Mouse (Mus musculus): ENCODE measurements around the gene Olfr307.
"Not testable (repeated sequence)": the region's sequence is repeated elsewhere in the genome, so short reads cannot be mapped to it uniquely, and the experiment has no call there.

Olfr307 gene

DNA sequence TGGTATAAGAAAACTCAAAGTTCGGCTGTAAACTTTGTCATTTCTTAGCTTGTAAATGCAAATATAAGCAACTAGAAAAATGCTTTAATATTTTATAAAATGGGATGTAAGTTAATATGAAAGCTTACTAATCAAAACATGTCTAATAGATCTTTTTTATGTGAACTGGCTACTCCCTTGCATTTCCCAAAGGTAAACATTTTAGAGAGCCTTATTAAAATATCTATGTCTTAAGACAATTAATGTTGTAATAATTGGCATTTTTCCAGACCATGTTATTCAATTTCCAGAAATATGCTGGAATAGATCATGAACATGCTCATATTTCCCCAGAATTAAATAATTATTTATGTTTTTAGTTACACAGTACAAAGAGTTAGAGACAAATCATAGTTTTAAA is at the start of gene Olfr307:
TSS of gene Olfr307 (minus strand) at position 101 of the 400 bp plus-strand sequence.
- DNase-seq (ENCODE audit: low read depth, low spot score), result no peak

DNA sequence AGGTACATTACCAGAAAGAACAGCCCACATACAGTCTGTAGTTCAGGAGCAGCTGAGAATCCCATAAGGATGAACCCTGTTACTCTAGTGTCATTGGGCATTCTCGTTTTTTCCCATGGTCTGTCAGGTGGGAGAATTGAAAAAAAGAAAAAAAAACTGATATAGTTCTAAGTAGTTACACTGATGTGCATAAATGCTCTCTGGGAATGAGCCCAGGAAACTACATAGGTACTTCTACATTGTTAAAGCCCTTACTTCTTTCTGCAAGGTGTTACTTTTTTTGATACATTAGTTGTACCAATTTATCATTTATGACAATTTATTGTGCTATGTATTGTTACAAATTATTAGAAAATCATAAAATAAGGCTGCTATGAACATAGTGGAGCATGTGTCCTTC is 49.2 kb upstream of the Olfr307 start, which contains the start of gene Olfr304:
TSS of gene Olfr304 (minus strand) at position 101 of the 400 bp plus-strand sequence.
- no peak for DNase-seq (ENCODE audit: low read depth, low spot score)

DNA sequence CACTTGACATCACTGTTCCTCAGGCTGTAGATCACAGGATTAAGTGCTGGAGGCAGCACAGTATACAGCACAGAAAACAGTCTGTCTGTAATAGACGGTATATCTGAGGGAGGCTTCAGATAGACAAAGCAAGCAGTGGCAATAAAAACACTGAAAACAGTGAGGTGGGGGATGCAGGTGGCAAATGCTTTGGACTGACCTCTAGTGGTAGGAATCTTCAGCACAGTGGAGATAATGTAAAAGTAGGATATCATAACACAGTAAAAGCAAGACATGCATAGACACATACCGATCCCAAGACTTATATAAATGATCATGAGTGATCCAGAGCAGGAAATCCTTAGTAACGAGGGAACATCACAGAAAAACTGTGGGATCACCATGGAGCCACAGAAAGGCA is 48.4 kb upstream of the Olfr307 start:
- no peak for DNase-seq (ENCODE audit: low read depth, low spot score)

DNA sequence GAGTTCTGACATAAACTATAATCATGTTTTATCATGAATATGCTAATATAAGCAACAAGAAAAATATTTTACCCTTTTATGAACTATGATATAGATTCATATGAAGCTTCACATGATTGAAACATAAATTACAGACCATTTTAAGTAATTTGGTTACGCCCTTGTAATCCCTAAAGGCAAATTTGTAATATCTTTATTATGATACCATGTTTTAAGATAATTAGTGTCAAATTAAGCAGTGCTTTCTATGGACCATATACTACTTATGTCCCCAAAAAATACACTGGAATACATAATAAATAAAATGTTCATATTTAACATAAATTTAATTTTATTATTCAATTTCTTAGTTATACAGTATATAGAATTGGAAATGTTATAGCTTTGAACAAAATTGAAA is 29.4 kb upstream of the Olfr307 start, which contains the start of gene Olfr305:
TSS of gene Olfr305 (minus strand) at position 101 of the 400 bp plus-strand sequence.
- DNase-seq (ENCODE audit: low read depth, low spot score), result no peak

DNA sequence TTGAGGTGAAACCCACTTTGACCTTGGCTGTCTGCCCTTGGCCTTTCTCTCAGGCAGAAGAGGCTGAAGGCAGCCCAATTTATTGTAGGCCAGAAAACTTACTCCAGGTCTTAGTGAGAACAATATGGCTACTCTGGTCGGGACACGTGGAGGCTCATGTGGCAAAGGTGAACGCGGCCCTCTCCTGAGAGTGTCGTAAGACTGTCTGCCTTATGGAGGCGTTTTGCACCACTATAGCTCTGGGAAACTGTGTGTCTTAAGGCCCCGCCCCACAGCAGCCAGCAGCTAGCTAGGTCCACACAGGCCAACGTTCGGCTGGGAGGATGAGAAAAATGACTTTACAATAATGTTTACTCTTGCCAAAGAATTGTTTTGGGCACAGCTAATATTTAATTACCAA is 8.9 kb upstream of the Olfr307 start:
- DNase-seq (ENCODE audit: low read depth, low spot score), result not testable (repeated sequence)

DNA sequence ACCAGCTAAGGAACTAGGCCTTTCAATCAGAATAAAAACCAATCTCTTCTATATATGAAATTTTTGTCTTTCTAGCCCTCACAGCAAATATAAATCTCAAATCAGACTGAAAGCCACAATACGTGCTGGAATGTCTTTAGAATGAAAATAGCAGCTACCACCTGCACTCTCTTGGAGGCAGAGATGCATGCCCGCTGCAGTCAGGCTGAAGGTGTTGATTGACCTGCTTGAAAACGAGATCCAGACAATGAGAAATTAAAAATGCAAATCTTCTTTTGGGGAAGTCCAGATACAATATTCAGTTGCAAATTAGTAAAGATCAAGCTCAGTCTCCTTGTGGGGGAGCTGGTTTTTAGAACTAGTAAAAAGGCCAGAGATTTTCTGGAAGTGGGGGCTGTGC is 6.9 kb upstream of the Olfr307 start:
- DNase-seq (ENCODE audit: low read depth, low spot score), result no peak

DNA sequence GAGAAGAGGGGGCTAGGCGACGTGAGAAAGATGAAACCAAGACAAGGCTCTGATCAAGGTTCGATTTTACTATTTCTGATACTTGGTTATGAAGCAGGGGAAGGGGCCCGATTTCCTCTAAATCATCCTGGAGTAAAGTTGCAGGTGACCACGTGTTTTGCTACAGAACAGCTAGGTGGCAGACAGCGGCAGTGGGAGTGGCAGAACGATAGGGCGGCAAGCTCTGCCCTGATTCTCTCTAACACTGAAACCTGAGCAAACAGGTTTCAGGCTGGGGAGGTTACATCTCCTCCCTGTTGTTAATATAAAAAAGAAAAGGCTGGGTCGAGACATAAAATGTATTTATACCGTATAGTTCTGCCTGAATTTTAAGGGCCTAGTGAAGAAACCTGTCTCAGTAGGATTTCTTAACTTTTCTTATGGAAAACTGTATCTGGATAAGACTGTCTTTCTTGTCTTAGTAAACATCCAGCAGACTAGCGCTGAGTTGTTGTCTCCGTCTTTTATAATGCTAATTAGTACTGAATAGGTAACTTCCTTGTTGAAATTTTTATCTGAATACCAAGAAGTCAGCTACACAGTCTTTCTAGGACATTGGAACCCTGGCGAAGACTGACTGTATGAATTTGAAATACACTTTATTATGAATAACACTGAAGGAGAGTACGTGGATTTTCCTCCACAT is 5.6 kb upstream of the Olfr307 start:
- no peak for DNase-seq (ENCODE audit: low read depth, low spot score)

DNA sequence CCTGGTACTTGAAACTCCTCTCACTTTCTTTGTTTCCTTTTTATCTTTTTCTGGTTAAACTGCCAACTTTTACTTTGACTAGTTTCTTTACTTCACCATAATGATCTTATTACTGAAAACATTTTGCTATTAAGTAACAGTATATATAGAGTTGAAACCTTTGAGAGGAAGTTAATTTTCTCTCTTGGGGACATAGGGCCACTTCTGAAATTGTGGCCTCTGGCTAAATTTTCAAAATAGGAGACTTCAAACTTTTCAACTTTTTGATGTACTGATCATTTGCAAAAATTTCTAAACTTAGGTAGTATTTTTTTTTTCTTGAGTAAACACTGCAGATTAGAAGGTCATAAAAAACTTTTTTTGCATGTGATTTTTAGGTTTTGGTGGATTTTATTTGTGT is 11.9 kb downstream of the Olfr307 start, which contains the start of gene Olfr308:
TSS of gene Olfr308 (minus strand) at position 101 of the 400 bp plus-strand sequence.
- no peak for DNase-seq (ENCODE audit: low read depth, low spot score)

DNA sequence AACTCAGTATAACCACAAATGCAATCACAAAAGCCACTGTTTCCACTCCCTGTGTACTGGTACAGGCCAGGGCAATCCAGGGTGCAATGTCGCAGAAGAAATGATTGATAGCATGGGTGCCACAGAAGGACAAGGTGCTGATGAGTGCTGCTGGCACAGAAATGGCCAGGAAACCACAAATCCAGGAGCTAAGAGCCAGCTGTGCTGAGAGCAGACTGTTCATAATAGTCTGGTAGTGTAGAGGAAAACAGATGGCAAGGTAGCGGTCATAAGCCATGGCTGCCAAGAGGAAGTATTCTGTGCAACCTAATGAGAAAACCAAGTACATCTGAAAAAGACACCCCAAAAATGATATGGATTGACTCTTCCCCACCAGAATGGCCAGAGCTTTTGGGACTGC is 16.1 kb downstream of the Olfr307 start:
- no peak for DNase-seq (ENCODE audit: low read depth, low spot score)

DNA sequence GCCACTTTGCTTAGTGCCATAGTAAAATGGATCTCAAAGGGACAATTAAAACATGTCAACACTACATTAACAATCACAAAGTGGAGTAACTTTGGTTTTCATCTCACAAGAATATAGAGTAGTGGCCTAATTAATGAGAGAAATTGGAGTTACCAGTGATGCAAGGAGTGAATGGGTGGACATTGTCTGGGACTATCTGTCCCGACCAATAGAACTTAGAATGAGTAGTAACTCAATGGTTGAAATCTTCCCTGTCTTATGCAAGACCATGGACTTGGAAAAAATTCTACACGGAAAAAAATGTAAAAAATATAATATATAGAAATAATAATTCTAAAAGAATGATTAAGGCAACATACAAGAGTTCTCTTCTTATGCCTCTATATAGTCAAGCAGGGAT is 23.8 kb downstream of the Olfr307 start, which contains the start of gene Olfr309:
TSS of gene Olfr309 (minus strand) at position 101 of the 400 bp plus-strand sequence.
- DNase-seq (ENCODE audit: low read depth, low spot score), result no peak
